Mouse (Mus musculus): ENCODE measurements around the gene Ston2.

DNA sequence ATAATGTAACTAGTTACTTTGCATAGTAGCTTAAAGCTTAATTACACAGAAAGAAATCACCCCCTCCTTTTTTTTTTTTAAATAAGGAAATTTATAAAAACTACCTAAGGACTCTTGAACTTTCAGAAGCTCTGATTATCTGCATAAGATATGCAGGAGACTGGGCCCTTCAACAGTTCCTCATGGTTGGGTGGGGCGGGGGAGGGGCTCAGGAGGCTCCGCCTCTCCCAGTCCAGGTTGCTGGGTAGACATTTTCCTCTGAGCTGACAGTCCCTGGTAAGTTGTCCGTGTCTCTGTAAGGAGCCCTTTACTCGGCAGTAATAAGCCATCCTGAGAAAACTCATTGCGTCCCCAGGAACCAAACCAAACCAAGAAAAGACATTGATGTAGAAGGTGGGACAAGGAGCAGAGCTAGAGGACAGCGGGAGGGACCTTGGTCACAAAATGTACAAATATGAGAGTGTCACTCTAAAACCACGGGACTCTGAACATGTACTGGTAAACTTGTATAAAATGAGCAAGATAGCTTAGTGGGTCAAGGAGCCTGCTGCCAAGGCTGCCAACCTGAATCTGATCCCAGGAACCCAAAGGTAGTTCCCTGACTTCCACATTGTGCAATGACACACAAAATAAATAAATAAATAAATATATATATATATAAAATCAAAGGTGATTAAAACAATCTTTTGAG, 88.6 kb downstream of the Ston2 start:
- TF ChIP-seq GATA1 (IDR thresholded peaks at IDR 0.05; ENCODE audit: borderline replicate concordance, low read length) = no peak
- TF ChIP-seq FLI1 (IDR thresholded peaks at IDR 0.05; ENCODE audit: low read length) = no peak
